Mouse (Mus musculus) liver, postnatal 0 days (tissue): ENCODE data around the gene Thsd7b.

ENCODE experiments used
- CTCF ChIP-seq: sonication (generic); IDR thresholded peaks from 2 replicates; pipeline ENCODE4 v1.5.1; 2016; ENCODE audit warnings: antibody characterized with exemption, low read depth
- EP300 ChIP-seq: IDR thresholded peaks from 2 replicates; pipeline ENCODE4 v1.6.1; 2016; ENCODE audit warnings: antibody characterized with exemption, low read depth, mild to moderate bottlenecking

GRCm38 (mm10) chr1:129519751-129520150 lies 246.6 kb downstream of the Thsd7b start:
- TF ChIP-seq EP300 (no peak), CTCF (no peak)
